Mouse (Mus musculus) heart, postnatal 10 days (tissue): ENCODE data around the gene Thap8. TPM values are rescaled to one million over a fixed set of nuclear protein-coding genes. Genes with fewer than 3 reads are reported as not detected.
"Not testable (repeated sequence)": the region's sequence is repeated elsewhere in the genome, so short reads cannot be mapped to it uniquely, and the experiment has no call there.

Experiments
- DNase-seq, 2 experiments: peaks; one replicate each; pipeline ENCODE4 v3.0.0; 2021
- intact Hi-C: fragments of 180-260 bp; cut with DNase I; formaldehyde crosslinking; loops from one replicate; pipeline ENCODE4 v1.15.1; 2025
- total RNA-seq, 2 experiments: library from RNA; stranded (reverse); gene quantifications; 2 replicates each; pipeline ENCODE4 v1.2.3; 2021

Thap8 gene
- total RNA-seq, result under 1 TPM; 0.20 to 0.26 TPM

GRCm38 (mm10) chr7:30279951-30280669, at the start of gene Thap8, which contains the start of gene Wdr62:
Gene Thap8, plus strand, starts transcription at chr7:30280094.
Gene Wdr62, minus strand, starts transcription at chr7:30280419.
- peak; percentile 95 for DNase-seq
- intact Hi-C loops, result no loop called here

GRCm38 (mm10) chr7:30231328-30231668, 48.6 kb upstream of the Thap8 start:
- intact Hi-C loops, result no loop called here
- no peak for DNase-seq

DNA sequence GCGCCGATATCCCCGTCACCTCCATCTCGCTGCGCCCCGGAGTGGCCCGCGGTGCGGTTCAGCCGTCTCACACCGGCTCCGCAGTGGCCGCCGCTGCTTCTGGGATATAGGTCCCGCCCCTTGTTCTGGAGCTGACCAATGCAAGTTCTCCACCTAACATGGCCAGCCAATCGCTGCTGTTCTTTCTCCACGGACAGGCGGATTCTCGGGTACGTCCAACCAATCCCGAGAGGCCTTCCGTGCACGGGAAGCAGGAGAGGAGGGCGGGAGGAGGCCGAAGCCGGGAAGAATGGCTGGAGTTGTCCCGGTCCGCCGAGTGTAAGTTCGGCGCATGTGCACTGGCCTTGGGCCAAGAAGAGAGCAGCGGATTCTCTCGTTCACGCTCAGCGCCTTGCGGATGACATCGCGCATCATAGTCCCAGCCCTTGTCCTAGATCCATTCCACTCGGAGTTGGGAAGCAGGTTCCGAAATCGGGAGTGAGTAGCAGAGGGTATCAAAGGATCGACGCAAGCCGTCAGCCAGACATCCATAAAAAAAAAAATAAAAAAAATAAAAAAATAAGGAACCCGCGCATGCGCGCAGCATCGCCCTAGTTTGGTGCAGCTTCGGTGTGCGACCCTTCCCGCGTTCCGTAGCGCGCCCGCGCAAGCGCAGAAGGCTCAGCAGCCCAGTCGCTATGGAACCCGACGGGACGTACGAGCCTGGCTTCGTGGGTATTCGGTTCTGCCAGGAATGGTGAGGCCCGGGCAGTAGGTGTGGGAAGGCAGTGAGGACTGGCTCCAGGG, 48.0 kb upstream of the Thap8 start, which contains the start of the genes Polr2i and Tbcb:
Polr2i (plus strand) TSS at position 280 of the 786 bp plus-strand sequence.
Tbcb (minus strand) TSS at position 604 of the 786 bp plus-strand sequence.
- peak; percentile 99 for DNase-seq
- intact Hi-C loops, result no loop called here

GRCm38 (mm10) chr7:30232631-30233148, 47.2 kb upstream of the Thap8 start:
- peak; percentile 59 to 78 for DNase-seq
- intact Hi-C loops, result no loop called here

- intact Hi-C loops, result no loop called here
- DNase-seq, result no peak
Measured at GRCm38 (mm10) chr7:30233387-30233786, 46.5 kb upstream of the Thap8 start.

- intact Hi-C loops, result no loop called here
- DNase-seq, result no peak
Measured at GRCm38 (mm10) chr7:30234276-30234858, 45.5 kb upstream of the Thap8 start.

GRCm38 (mm10) chr7:30235091-30235490, 44.8 kb upstream of the Thap8 start:
- intact Hi-C loops, result no loop called here
- DNase-seq, result no peak

DNA sequence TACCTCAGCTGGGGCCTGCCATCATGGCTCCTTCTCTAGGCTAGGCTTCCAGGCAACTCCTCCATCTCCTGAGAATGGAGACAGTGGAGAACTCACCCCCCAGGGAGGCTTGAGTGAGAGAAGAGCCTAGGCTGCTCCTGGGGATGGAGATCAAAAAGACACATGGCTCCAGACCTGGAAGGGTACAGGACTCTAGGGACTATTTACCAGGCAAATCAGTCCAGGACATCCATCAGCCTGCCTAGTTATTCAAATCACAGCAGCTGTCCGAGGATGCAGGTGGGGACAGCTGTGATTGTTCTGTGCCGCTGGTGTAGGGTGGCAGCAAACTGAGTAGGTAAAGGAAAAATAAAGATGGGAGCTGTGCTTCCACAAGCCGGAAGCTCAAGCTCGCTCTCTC, 44.3 kb upstream of the Thap8 start, which contains the start of gene Ovol3:
Ovol3 (minus strand) TSS at position 101 of the 400 bp plus-strand sequence.
- intact Hi-C loops, result no loop called here
- no peak for DNase-seq

DNA sequence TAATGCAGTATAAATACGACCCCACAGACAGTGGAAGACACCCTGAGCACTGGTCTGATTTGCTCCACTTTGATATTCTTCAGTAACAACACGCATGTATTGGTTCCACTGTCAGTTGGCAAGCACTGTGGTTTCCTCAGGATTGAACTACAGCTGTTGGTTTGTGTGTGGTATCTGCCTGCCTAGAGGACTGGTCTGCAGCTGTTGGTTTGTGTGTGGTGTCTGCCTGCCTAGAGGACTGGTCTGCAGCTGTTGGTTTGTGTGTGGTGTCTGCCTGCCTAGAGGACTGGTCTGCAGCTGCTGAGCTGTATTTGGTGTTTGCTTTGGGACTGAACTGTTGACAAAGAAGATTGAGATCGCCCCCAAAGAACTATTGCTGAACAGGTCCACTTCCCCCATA, 42.5 kb upstream of the Thap8 start:
- DNase-seq, intact Hi-C loops: not testable (repeated sequence)

DNA sequence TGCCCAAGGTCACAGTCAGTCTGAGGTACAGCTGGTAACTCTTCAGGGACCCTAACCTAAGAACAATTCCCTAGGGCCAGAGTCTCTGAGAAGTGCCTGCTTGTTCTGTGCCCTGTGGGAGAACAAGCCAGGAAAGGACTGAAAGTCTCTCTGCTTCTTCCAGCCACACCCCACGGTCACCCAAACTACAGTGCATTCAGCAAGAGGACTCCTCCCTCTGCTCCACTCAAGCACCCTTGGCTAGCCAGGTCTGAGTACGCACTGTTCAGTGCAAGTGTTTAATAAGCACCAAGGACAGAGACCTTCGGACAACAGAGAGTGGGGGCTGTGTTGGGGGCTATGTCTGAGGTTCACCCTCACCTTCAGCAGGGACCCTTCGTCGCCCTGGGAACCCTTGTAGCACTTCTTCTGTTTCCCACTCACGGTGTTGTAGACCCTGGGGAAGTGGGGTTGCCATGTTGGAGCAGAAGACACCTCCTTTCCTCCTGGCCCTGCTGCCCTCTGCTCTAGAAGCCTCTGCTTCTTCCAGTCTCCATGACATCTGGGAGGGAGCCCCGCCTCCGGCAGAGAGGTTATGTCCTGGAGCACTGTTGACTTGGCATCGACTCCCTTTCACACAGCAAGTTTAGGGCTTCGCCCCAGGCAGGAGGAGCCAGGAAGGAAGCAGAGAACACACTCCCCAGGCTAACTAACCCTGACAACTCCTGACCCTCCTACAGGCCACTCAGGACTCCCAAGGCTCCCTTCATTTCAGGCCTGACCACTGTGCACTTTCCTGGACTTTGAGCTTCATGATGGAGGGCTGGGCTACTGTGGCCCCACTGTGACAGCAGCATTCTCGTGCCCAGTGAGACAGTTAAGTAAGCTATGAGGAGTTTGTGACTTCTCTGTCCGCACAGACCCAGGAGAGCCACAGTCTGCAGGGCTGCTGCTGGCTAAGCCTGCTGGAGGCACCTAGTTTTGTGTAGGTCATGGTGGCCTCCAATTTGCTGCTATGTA, 27.6 kb upstream of the Thap8 start:
- peak; percentile 16 to 19 for DNase-seq
- intact Hi-C loops, result no loop called here

DNA sequence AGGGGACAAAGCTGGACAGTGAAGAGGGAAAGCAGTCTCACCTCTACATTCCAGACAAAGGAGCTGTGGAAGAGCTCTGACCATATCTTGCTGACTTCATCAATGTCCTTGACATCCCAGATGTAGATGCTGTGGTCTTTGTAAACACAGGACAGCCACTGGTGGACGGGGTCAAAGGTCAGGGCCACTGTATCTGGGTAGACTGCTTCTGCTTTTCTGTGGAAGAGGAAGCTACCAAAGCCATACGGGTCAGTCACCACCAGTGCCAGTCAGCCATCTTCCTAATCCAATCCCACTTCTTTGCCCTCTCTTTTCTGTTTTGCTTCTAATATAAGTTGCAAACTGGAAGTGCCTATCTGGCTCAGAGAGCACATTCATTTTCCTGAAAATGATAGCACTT, 14.9 kb upstream of the Thap8 start:
- DNase-seq, result no peak
- intact Hi-C loops, result no loop called here

DNA sequence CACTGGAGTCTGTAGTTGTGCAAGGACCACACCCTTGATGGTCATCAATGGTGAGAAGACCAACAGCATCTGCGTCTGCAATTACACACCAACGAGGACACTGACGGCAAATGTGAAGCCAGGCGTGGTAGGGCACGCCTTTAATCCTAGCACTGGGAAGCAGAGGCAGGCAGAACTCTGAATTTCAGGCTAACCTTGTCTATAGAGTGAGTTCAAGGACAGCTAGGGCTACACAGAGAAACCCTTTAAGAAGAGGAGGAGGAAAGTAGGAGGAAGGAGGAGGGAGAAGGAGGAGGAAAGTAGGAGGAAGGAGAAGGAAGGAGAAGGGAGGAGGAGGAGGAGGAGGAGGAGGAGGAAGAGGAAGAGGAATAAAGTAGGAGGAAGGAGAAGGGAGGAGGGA, 14.4 kb upstream of the Thap8 start:
- intact Hi-C loops, result no loop called here
- no peak for DNase-seq

DNA sequence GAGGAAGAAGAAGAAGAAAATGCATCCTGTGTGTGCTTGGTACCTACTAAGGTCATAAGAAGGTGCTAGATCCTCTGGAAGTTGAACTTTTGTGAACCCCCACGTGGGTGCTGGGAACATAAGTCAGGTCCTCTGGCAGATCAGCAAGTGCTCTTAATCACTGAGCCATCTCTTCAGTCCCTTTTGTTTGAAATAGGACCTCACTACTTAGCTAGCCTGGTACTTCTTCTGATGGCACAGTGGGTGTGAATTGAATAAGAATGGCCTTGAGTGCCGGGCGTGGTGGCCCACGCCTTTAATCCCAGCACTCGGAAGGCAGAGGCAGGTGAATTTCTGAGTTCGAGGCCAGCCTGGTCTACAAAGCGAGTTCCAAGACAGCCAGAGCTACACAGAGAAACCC, 14.0 kb upstream of the Thap8 start:
- intact Hi-C loops, result no loop called here
- no peak for DNase-seq

GRCm38 (mm10) chr7:30266780-30267179, 13.1 kb upstream of the Thap8 start:
- DNase-seq, result no peak
- intact Hi-C loops, result no loop called here

- intact Hi-C loops, result no loop called here
- no peak for DNase-seq
Measured at GRCm38 (mm10) chr7:30269641-30270040, 10.3 kb upstream of the Thap8 start.

DNA sequence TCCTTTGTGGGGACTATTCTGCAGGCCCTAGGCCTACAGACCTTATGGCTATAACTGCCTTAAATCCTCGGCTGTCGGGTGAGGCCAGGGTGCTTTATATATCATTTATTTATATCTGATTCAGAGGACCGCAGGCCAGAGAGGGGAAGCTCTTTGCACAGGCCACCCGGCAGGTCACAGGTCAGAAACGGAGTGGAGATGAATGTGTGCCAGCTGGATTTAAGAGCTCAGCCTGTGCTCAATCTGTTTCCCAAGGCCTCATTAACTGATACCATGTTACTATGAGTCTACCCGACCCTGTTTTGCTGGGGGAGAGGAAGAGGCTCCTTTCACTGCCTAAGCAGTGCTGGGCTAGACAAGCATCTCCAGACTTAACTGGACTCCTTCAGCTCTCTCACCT, 5.5 kb upstream of the Thap8 start:
- intact Hi-C loops, result no loop called here
- DNase-seq, result no peak

- intact Hi-C loops, result no loop called here
- no peak for DNase-seq
Measured at GRCm38 (mm10) chr7:30278911-30279310, 983 bp upstream of the Thap8 start.

DNA sequence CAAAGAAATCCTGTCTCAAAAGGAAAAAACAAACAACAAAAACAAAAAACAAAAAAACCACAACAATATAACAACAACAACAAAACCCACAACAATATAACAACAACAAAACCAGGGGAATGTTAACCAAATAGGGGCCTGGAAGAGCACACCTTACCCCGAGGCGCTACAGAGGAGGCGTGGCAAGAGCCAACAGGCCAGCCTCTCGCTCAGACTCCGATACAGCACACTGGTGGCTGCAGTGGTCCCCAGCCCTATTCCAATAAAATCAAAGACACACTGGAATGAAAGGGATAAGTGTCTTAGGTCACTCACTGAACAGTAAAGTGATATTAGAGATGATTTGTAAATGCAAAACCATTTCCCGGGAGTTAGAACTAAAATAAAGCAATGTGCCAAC, 358 bp upstream of the Thap8 start:
- intact Hi-C loops, result no loop called here
- no peak for DNase-seq

DNA sequence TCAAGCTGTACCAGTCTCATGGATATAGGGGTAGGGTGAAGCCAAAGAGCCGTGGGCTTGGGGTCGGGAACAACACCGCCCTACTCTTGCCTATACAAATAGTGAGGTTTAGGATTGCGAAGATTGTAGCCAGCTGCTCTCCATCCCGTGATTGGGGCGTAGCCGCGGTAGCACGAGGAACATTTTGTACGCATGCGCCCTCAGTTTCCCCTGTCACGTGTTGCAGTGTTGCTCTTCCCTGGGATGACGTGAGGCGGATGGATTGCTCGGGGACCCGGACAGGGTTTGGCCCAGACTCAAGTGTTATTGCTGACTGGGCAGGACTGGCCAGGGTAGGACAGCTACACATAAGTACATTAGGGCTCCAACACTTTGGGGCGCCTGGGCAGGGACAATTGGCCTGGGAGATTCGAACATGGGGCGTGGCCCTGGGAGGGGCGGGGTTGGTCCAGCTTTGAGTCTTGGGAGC, 810 bp downstream of the Thap8 start:
- peak; percentile 91 to 92 for DNase-seq
- intact Hi-C loops, result no loop called here

GRCm38 (mm10) chr7:30281522-30281921, 1.6 kb downstream of the Thap8 start:
- no peak for DNase-seq
- intact Hi-C loops, result no loop called here
